Mouse (Mus musculus): Measurements from ENCODE around the gene Zic2. TPM values are rescaled to one million over a fixed set of nuclear protein-coding genes. Genes with fewer than 3 reads are reported as not detected.
A peak's percentile ranks its signal among the peaks of the same experiment; 100 is the strongest.

Gene Zic2
- polyA plus RNA-seq, 1 experiment: 66.8 TPM

GRCm38 (mm10) chr14:122487366-122487765 is 12.1 kb downstream of the Zic2 start:
- TF ChIP-seq CTCF (IDR thresholded peaks at IDR 0.05; ENCODE audit: borderline replicate concordance, extremely low read depth, insufficient read depth, insufficient read length) (no peak), POLR2A (IDR thresholded peaks at IDR 0.05; ENCODE audit: borderline replicate concordance, extremely low read depth, insufficient read depth, insufficient read length, poor library complexity, severe bottlenecking) (no peak)
- peak; percentile 64 for DNase-seq (ENCODE audit: low read depth)

- TF ChIP-seq CTCF (IDR thresholded peaks at IDR 0.05; ENCODE audit: borderline replicate concordance, extremely low read depth, insufficient read depth, insufficient read length) (no peak), POLR2A (IDR thresholded peaks at IDR 0.05; ENCODE audit: borderline replicate concordance, extremely low read depth, insufficient read depth, insufficient read length, poor library complexity, severe bottlenecking) (no peak)
- peak; percentile 77 for DNase-seq (ENCODE audit: low read depth)
These were observed 13.8 kb downstream of the Zic2 start for GRCm38 (mm10) chr14:122489041-122489440.

- peak; percentile 84 for DNase-seq (ENCODE audit: low read depth)
- no peak for TF ChIP-seq CTCF (IDR thresholded peaks at IDR 0.05; ENCODE audit: borderline replicate concordance, extremely low read depth, insufficient read depth, insufficient read length)
- TF ChIP-seq POLR2A (IDR thresholded peaks at IDR 0.05; ENCODE audit: borderline replicate concordance, extremely low read depth, insufficient read depth, insufficient read length, poor library complexity, severe bottlenecking): no peak
These were observed 14.6 kb downstream of the Zic2 start for GRCm38 (mm10) chr14:122489686-122490414.

- no peak for TF ChIP-seq POLR2A (IDR thresholded peaks at IDR 0.05; ENCODE audit: borderline replicate concordance, extremely low read depth, insufficient read depth, insufficient read length, poor library complexity, severe bottlenecking)
- no peak for TF ChIP-seq CTCF (IDR thresholded peaks at IDR 0.05; ENCODE audit: borderline replicate concordance, extremely low read depth, insufficient read depth, insufficient read length)
- peak; percentile 80 for DNase-seq (ENCODE audit: low read depth)
These were observed 15.4 kb downstream of the Zic2 start, which contains the start of gene Gm10837 for GRCm38 (mm10) chr14:122490441-122491328. TSS of gene Gm10837 (plus strand) at chr14:122490586.

- DNase-seq (ENCODE audit: low read depth): peak; percentile 8
- TF ChIP-seq CTCF (IDR thresholded peaks at IDR 0.05; ENCODE audit: borderline replicate concordance, extremely low read depth, insufficient read depth, insufficient read length): no peak
- TF ChIP-seq POLR2A (IDR thresholded peaks at IDR 0.05; ENCODE audit: borderline replicate concordance, extremely low read depth, insufficient read depth, insufficient read length, poor library complexity, severe bottlenecking): no peak
These were observed 16.3 kb downstream of the Zic2 start for GRCm38 (mm10) chr14:122491521-122491920.

- DNase-seq (ENCODE audit: low read depth): no peak
- TF ChIP-seq POLR2A (IDR thresholded peaks at IDR 0.05; ENCODE audit: borderline replicate concordance, extremely low read depth, insufficient read depth, insufficient read length, poor library complexity, severe bottlenecking): no peak
- TF ChIP-seq CTCF (IDR thresholded peaks at IDR 0.05; ENCODE audit: borderline replicate concordance, extremely low read depth, insufficient read depth, insufficient read length): no peak
These were observed 16.8 kb downstream of the Zic2 start for GRCm38 (mm10) chr14:122492015-122492414.

GRCm38 (mm10) chr14:122509058-122509457 is 33.8 kb downstream of the Zic2 start:
- DNase-seq (ENCODE audit: low read depth): peak; percentile 43

GRCm38 (mm10) chr14:122511519-122511918 is 36.3 kb downstream of the Zic2 start:
- DNase-seq (ENCODE audit: low read depth): no peak
- TF ChIP-seq CTCF (IDR thresholded peaks at IDR 0.05; ENCODE audit: borderline replicate concordance, extremely low read depth, insufficient read depth, insufficient read length): no peak
- no peak for TF ChIP-seq POLR2A (IDR thresholded peaks at IDR 0.05; ENCODE audit: borderline replicate concordance, extremely low read depth, insufficient read depth, insufficient read length, poor library complexity, severe bottlenecking)

More at GRCm38 (mm10) chr14:122509058-122509457, 33.8 kb downstream of the Zic2 start:
- TF ChIP-seq CTCF (IDR thresholded peaks at IDR 0.05; ENCODE audit: borderline replicate concordance, extremely low read depth, insufficient read depth, insufficient read length): peak; percentile 26; the same call in 1 of the 2 replicates
- no peak for TF ChIP-seq POLR2A (IDR thresholded peaks at IDR 0.05; ENCODE audit: borderline replicate concordance, extremely low read depth, insufficient read depth, insufficient read length, poor library complexity, severe bottlenecking)

- TF ChIP-seq CTCF (IDR thresholded peaks at IDR 0.05; ENCODE audit: borderline replicate concordance, extremely low read depth, insufficient read depth, insufficient read length) (no peak), POLR2A (IDR thresholded peaks at IDR 0.05; ENCODE audit: borderline replicate concordance, extremely low read depth, insufficient read depth, insufficient read length, poor library complexity, severe bottlenecking) (no peak)
- no peak for DNase-seq (ENCODE audit: low read depth)
These were observed 38.3 kb downstream of the Zic2 start for GRCm38 (mm10) chr14:122513511-122514036.

GRCm38 (mm10) chr14:122528475-122528874 is 53.2 kb downstream of the Zic2 start:
- TF ChIP-seq POLR2A (IDR thresholded peaks at IDR 0.05; ENCODE audit: borderline replicate concordance, extremely low read depth, insufficient read depth, insufficient read length, poor library complexity, severe bottlenecking): no peak
- TF ChIP-seq CTCF (IDR thresholded peaks at IDR 0.05; ENCODE audit: borderline replicate concordance, extremely low read depth, insufficient read depth, insufficient read length): no peak
- DNase-seq (ENCODE audit: low read depth): no peak

Other genes starting within 250 kb of the Zic2 start
- 0.16 and 0.52 TPM in 2 replicates for gene Gm5089, start 24.3 kb upstream of the Zic2 start, polyA plus RNA-seq (2012; rRNA removed)
- gene Zic5, start 9.8 kb upstream of the Zic2 start, polyA plus RNA-seq (2012; rRNA removed): 10.4 and 18.6 TPM in 2 replicates
- gene Gm10837, start 15.2 kb downstream of the Zic2 start, polyA plus RNA-seq (2012; rRNA removed): 0.16 and 0.25 TPM in 2 replicates
- 22.4 and 22.7 TPM in 2 replicates for gene Pcca, start 58.9 kb downstream of the Zic2 start, polyA plus RNA-seq (2012; rRNA removed)